Mouse (Mus musculus): ENCODE data around the gene 1300017J02Rik. TPM values are rescaled to one million over a fixed set of nuclear protein-coding genes. Genes with fewer than 3 reads are reported as not detected.

1300017J02Rik gene
- polyA plus RNA-seq, 1 experiment from 2014 or later = 3.6 TPM

- DNase-seq (ENCODE audit: extremely low spot score, low spot score) = no peak
- Histone ChIP-seq H3K27me3 (ENCODE audit: poor library complexity, severe bottlenecking) (no peaks in the 10 kb centered on the region), H3K4me3 (no peak overlapping the region), H3K9me3 (no peaks in the 10 kb centered on the region), H3K27ac (no peak overlapping the region), H3K4me1 (no peaks in the 10 kb centered on the region), H3K36me3 (replicated peaks) (no peaks in the 10 kb centered on the region)
- 87% methylated on average over 8 of the region's 8 CpGs for WGBS
Observed at GRCm38 (mm10) chr9:103246526-103247168, 58.2 kb downstream of the 1300017J02Rik start.

DNA sequence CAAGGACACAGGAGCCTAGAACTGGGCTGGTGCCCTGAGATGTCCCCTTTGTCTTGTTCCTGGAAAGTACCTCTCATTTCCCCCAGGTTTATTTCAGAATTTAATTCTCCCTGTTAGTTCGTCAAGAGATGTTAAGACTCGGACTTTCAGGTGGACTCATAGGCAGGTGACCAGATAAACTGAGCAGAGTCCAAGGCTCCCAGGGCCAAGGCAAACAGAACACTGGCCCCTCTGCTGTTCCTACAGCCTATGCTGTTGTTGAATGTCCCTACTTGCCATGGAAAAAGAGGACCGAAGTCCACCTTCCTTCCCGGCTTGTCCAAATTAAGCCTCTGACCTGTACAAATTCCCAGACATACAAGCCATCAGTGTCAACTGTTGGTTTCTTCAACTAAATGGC, 61.2 kb downstream of the 1300017J02Rik start:
- 94% methylated on average over 4 of the region's 4 CpGs for WGBS
- no peaks in the 10 kb centered on the region for H3K4me1 ChIP-seq
- no peak overlapping the region for H3K4me3 ChIP-seq
- no peaks in the 10 kb centered on the region for H3K9me3 ChIP-seq
- no peak overlapping the region for H3K27ac ChIP-seq
- DNase-seq (ENCODE audit: extremely low spot score, low spot score) = no peak
- no peaks in the 10 kb centered on the region for H3K27me3 ChIP-seq (ENCODE audit: poor library complexity, severe bottlenecking)
- no peaks in the 10 kb centered on the region for H3K36me3 ChIP-seq (replicated peaks)

GRCm38 (mm10) chr9:103241206-103241605, 63.7 kb downstream of the 1300017J02Rik start:
- no peaks in the 10 kb centered on the region for H3K9me3 ChIP-seq
- WGBS = 82% methylated on average over 2 of the region's 2 CpGs

DNA sequence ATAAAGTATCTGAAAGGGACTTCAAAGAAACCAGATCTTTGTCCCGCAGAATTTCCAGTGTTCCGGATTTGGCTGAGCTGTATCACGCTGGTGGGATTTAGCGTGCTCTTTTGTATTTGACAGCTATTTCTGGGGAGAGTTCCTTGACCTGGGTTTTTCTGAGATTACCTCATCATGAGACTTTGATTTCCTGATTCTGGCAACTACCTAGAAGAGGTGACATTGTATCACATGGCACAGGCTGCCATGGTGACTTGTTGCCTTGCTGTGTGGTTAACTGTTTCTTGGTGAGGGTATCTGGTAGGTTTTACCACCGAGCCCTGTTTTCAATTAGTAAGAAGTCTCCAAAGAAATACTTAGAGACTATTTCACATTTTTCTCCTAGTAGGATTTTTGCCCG, 65.4 kb downstream of the 1300017J02Rik start:
- peaks cover 5% of the 10 kb centered on the region for H3K4me1 ChIP-seq
- no peak overlapping the region for H3K27ac ChIP-seq
- WGBS = 93% methylated on average over 6 of the region's 6 CpGs
- H3K36me3 ChIP-seq (replicated peaks) = no peaks in the 10 kb centered on the region
- H3K27me3 ChIP-seq (ENCODE audit: poor library complexity, severe bottlenecking) = no peaks in the 10 kb centered on the region
- H3K4me3 ChIP-seq = no peak overlapping the region
- no peaks in the 10 kb centered on the region for H3K9me3 ChIP-seq
- DNase-seq (ENCODE audit: extremely low spot score, low spot score) = no peak

More at GRCm38 (mm10) chr9:103241206-103241605, 63.7 kb downstream of the 1300017J02Rik start:
- H3K27me3 ChIP-seq (ENCODE audit: poor library complexity, severe bottlenecking) = no peaks in the 10 kb centered on the region
- no peaks in the 10 kb centered on the region for H3K4me1 ChIP-seq
- H3K4me3 ChIP-seq = no peak overlapping the region
- no peaks in the 10 kb centered on the region for H3K36me3 ChIP-seq (replicated peaks)
- no peak overlapping the region for H3K27ac ChIP-seq
- DNase-seq (ENCODE audit: extremely low spot score, low spot score) = no peak

DNA sequence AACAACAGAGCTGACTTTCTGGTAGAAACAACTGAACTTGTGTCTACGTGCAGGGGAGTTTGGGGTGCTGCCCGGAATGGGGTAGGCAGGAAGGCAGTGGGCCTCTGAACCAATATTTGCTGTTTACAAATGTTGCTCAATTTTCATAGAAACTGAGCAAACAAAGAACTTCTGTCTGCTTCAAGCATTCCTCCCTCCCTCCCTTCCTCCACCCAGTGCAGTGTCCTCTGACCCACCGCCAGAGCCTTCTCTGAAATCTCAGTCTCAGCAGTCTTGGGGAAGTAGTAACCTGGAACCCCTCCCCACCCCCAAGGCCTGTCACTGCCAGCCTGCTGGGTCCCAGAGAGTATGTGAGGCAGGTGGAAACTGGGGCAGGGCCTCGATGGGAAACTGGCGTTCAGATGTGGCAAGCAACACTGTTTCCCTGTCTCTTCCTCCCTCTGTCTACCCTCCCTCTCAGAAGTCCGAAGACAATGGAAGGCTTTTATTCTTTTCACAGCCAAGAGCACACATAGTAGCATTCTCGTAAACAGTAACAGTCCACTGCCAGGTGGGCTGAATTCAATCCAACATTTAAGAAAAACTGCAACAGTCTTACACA, 70.2 kb downstream of the 1300017J02Rik start:
- H3K4me3 ChIP-seq = no peak overlapping the region
- no peaks in the 10 kb centered on the region for H3K36me3 ChIP-seq (replicated peaks)
- DNase-seq (ENCODE audit: extremely low spot score, low spot score) = no peak
- H3K4me1 ChIP-seq = peaks cover 16% of the 10 kb centered on the region
- no peaks in the 10 kb centered on the region for H3K27me3 ChIP-seq (ENCODE audit: poor library complexity, severe bottlenecking)
- WGBS = 68% methylated on average over 7 of the region's 7 CpGs
- H3K27ac ChIP-seq = 0 out of 2 replicates have a peak overlapping the region, but pooled peaks have one; percentile 40
- no peaks in the 10 kb centered on the region for H3K9me3 ChIP-seq

DNA sequence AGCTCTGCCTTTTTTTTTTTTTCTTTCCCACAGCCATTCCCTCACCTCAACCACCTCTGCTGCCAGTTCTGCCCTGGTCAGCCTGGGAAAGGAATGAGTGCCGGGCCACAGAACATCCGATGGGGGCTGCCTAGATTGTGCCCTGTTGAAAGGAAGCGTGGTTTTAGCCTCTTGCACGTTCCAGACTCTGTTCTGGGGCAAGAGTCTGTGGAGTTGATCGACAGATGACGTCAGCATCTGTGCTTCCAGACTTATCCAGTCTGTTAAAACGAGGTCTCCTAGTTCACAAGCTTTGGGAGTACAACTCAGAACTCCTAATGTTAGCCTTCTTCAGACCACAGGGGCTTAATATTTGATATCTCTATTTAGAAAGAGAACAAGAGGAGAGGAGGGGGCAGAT, 70.8 kb downstream of the 1300017J02Rik start:
- no peaks in the 10 kb centered on the region for H3K9me3 ChIP-seq
- no peak overlapping the region for H3K4me3 ChIP-seq
- DNase-seq (ENCODE audit: extremely low spot score, low spot score) = no peak
- WGBS = 87% methylated on average over 7 of the region's 7 CpGs
- H3K27ac ChIP-seq = no peak overlapping the region
- H3K4me1 ChIP-seq = peaks cover 16% of the 10 kb centered on the region
- no peaks in the 10 kb centered on the region for H3K27me3 ChIP-seq (ENCODE audit: poor library complexity, severe bottlenecking)
- no peaks in the 10 kb centered on the region for H3K36me3 ChIP-seq (replicated peaks)

DNA sequence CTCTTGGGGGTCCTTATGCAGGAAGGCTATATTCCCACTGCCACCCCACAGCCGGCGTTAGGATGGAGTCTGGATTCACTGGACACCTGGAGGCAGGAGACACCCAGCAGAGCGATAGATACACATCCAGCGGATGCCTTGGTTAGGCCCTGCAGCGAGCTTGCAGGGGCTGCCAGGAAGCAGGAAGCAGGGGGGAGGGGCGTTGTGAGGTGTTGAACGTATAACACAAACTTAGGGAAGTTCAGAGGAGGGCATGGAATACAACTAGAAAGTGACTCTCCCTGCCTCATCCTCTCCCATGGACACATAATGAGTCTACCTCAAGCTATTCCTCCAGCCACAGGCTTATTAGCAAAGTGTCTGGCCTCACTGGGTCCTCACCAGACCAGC, 71.9 kb downstream of the 1300017J02Rik start:
- 71% methylated on average over 7 of the region's 7 CpGs for WGBS
- no peak overlapping the region for H3K4me3 ChIP-seq
- H3K4me1 ChIP-seq = peaks cover 16% of the 10 kb centered on the region
- H3K9me3 ChIP-seq = no peaks in the 10 kb centered on the region
- no peak for DNase-seq (ENCODE audit: extremely low spot score, low spot score)
- H3K27ac ChIP-seq = no peak overlapping the region
- no peaks in the 10 kb centered on the region for H3K27me3 ChIP-seq (ENCODE audit: poor library complexity, severe bottlenecking)
- no peaks in the 10 kb centered on the region for H3K36me3 ChIP-seq (replicated peaks)

GRCm38 (mm10) chr9:103232232-103233005, 72.5 kb downstream of the 1300017J02Rik start:
- 87% methylated on average over 7 of the region's 7 CpGs for WGBS
- no peaks in the 10 kb centered on the region for H3K9me3 ChIP-seq
- no peak for DNase-seq (ENCODE audit: extremely low spot score, low spot score)
- H3K4me3 ChIP-seq = no peak overlapping the region
- no peaks in the 10 kb centered on the region for H3K36me3 ChIP-seq (replicated peaks)
- H3K27me3 ChIP-seq (ENCODE audit: poor library complexity, severe bottlenecking) = no peaks in the 10 kb centered on the region
- no peak overlapping the region for H3K27ac ChIP-seq
- H3K4me1 ChIP-seq = peaks cover 16% of the 10 kb centered on the region

DNA sequence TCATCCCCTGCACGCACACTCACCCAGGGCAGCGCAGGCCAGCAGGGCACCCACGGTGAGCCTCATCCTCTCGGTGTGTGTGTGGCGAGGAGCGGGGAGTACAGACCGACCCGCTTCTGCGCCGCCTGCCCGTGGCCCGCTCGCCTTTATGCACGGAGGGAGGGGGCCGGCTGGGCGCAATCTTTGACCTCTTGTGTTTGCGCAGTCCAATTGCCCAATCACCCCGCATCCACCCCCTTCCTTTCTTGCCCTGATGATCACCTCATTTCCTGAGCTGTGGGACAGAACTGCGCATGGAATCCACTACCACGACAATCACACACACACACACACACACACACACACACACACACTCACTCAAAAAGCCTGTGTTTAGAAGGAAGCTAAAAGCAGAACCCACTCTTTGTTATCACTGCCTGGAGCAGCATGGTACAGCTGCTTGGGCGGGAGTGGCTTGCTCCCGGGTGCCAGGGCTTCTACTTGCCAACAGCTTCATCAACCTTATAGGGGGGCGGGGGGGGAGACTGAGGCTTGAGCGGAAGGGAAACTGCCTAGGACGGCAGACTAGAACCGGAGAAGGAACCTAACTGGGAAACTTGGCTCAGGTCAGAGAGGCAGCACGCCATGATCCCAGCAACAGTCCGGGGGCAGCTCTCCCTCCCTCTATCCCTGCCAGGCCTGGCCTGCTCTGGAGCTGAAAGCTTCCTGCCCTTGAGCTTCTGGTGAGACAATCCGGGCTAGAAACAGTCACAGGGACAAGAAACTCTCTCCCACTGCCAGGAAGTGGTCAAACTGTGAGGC, 74.5 kb downstream of the 1300017J02Rik start, which contains the start of the genes Gm20425 and Trf:
Gm20425 (minus strand) TSS at position 157 of the 801 bp plus-strand sequence.
Trf (minus strand) TSS at position 294 of the 801 bp plus-strand sequence.
- peak within 1 kb of the TSS; percentile 79 for H3K27ac ChIP-seq
- DNase-seq (ENCODE audit: extremely low spot score, low spot score) = no peak
- H3K9me3 ChIP-seq = no peaks in the 10 kb centered on the region
- H3K4me1 ChIP-seq = peaks cover 16% of the 10 kb centered on the region
- peak within 1 kb of the TSS; percentile 19 for H3K4me3 ChIP-seq
- 61% methylated on average over 28 of the region's 29 CpGs for WGBS
- no peaks in the 10 kb centered on the region for H3K27me3 ChIP-seq (ENCODE audit: poor library complexity, severe bottlenecking)
- no peaks in the 10 kb centered on the region for H3K36me3 ChIP-seq (replicated peaks)

GRCm38 (mm10) chr9:103229037-103229867, 75.6 kb downstream of the 1300017J02Rik start:
- Histone ChIP-seq H3K9me3 (no peaks in the 10 kb centered on the region), H3K27ac (no peak overlapping the region), H3K4me3 (no peak overlapping the region), H3K27me3 (ENCODE audit: poor library complexity, severe bottlenecking) (no peaks in the 10 kb centered on the region), H3K36me3 (replicated peaks) (no peaks in the 10 kb centered on the region), H3K4me1 (peaks cover 10% of the 10 kb centered on the region)
- no peak for DNase-seq (ENCODE audit: extremely low spot score, low spot score)
- 90% methylated on average over 15 of the region's 15 CpGs for WGBS

DNA sequence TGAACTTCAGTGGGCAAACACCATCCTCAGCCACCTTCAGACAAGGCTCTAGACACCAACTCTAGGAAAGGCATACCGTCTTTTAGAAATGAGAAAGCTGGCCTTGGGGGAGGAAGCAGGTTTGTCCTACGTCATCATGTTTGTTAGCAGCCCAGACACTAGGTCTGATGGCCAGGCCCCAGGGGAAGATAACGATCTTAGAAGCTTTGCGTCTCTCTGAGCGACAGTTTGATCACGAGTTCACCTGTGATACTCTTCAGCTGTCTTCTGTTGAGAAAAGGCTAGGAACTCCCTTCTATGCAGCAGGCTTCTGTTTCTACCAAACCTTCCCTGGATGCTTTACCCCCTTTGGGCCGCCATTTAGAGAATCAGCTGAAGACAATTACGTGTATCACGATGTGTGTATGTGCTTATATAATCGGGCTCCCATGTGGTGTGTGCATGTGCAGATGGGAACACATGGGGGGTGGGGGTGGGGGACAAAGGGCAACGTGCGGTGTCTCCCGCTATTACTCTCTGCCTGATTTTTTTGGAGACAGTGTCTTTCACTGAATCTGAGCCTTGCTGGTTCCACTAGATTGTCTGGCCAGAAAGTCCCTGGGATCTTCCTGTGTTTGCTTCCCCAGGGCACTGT, 76.4 kb downstream of the 1300017J02Rik start:
- Histone ChIP-seq H3K27ac (no peak overlapping the region), H3K4me3 (no peak overlapping the region), H3K9me3 (no peaks in the 10 kb centered on the region), H3K27me3 (ENCODE audit: poor library complexity, severe bottlenecking) (no peaks in the 10 kb centered on the region), H3K4me1 (peaks cover 10% of the 10 kb centered on the region), H3K36me3 (replicated peaks) (no peaks in the 10 kb centered on the region)
- DNase-seq (ENCODE audit: extremely low spot score, low spot score) = no peak
- WGBS = 92% methylated on average over 13 of the region's 13 CpGs

Data from forebrain, embryonic 10.5 days (tissue).